Mouse (Mus musculus) kidney, postnatal 36 days (tissue): ENCODE results near the gene Fbxl3.
A peak's percentile ranks its signal among the peaks of the same experiment; 100 is the strongest.

Experiments used
- DNase-seq, 2 experiments: peaks; one replicate each; pipeline ENCODE4 v3.0.0; 2021 to 2022; ENCODE audit warnings: mixed read lengths in 2 of 2

Fbxl3 gene

GRCm38 (mm10) chr14:103079209-103079977 is 20.0 kb downstream of the Fbxl3 start:
- DNase-seq = no peak

- DNase-seq = no peak
Measured at GRCm38 (mm10) chr14:103078006-103078912, 21.1 kb downstream of the Fbxl3 start.

- DNase-seq = no peak
Measured at GRCm38 (mm10) chr14:103077272-103078005, 21.9 kb downstream of the Fbxl3 start.

- DNase-seq = no peak
Measured at GRCm38 (mm10) chr14:103075166-103075565, 24.2 kb downstream of the Fbxl3 start.

- DNase-seq = no peak
Measured at GRCm38 (mm10) chr14:103073825-103074224, 25.5 kb downstream of the Fbxl3 start.

GRCm38 (mm10) chr14:103072731-103073130 is 26.6 kb downstream of the Fbxl3 start:
- no peak for DNase-seq

- DNase-seq = no peak
Measured at GRCm38 (mm10) chr14:103071471-103071870, 27.9 kb downstream of the Fbxl3 start.

GRCm38 (mm10) chr14:103070790-103071189 is 28.6 kb downstream of the Fbxl3 start:
- DNase-seq = peak in 1 of 2 experiments; percentile 33

GRCm38 (mm10) chr14:103069864-103070611 is 29.3 kb downstream of the Fbxl3 start, which contains the start of gene Cln5:
Gene Cln5 (plus strand): TSS chr14:103070216.
- peak; percentile 95 to 97 for DNase-seq

GRCm38 (mm10) chr14:103069465-103069863 is 29.9 kb downstream of the Fbxl3 start:
- no peak for DNase-seq

- peak; percentile 79 to 93 for DNase-seq
Measured at GRCm38 (mm10) chr14:103065294-103066167, 33.8 kb downstream of the Fbxl3 start.

GRCm38 (mm10) chr14:103059495-103059894 is 39.9 kb downstream of the Fbxl3 start:
- DNase-seq = no peak

GRCm38 (mm10) chr14:103058998-103059397 is 40.4 kb downstream of the Fbxl3 start:
- no peak for DNase-seq

- no peak for DNase-seq
Measured at GRCm38 (mm10) chr14:103056601-103057000, 42.8 kb downstream of the Fbxl3 start.

GRCm38 (mm10) chr14:103054731-103055130 is 44.6 kb downstream of the Fbxl3 start:
- peak in 1 of 2 experiments; percentile 50 for DNase-seq

- DNase-seq = peak; percentile 84 to 94
Measured at GRCm38 (mm10) chr14:103051159-103051769, 48.1 kb downstream of the Fbxl3 start.

GRCm38 (mm10) chr14:103048292-103049086 is 50.9 kb downstream of the Fbxl3 start:
- DNase-seq = no peak

- no peak for DNase-seq
Measured at GRCm38 (mm10) chr14:103046677-103047076, 52.7 kb downstream of the Fbxl3 start, which contains the start of gene Acod1. Gene Acod1 (plus strand): TSS chr14:103046977.

GRCm38 (mm10) chr14:103037016-103037415 is 62.4 kb downstream of the Fbxl3 start:
- no peak for DNase-seq

GRCm38 (mm10) chr14:103034076-103034475 is 65.3 kb downstream of the Fbxl3 start:
- DNase-seq = peak in 1 of 2 experiments; percentile 11
